Mouse (Mus musculus): ENCODE measurements around the gene BC025920.
"Not testable (repeated sequence)": the region's sequence is repeated elsewhere in the genome, so short reads cannot be mapped to it uniquely, and the experiment has no call there.

The BC025920 gene

GRCm38 (mm10) chr10:81604019-81604967 is 1.8 kb upstream of the BC025920 start:
- DNase-seq (ENCODE audit: low spot score): no peak

GRCm38 (mm10) chr10:81604968-81605665 is 953 bp upstream of the BC025920 start:
- peak; percentile 93 for DNase-seq (ENCODE audit: low spot score)

- DNase-seq (ENCODE audit: low spot score): no peak
Observed at GRCm38 (mm10) chr10:81605666-81605973, 450 bp upstream of the BC025920 start.

- no peak for DNase-seq (ENCODE audit: low spot score)
Observed at GRCm38 (mm10) chr10:81608308-81608707, 2.2 kb downstream of the BC025920 start.

GRCm38 (mm10) chr10:81612779-81613178 is 6.7 kb downstream of the BC025920 start:
- no peak for DNase-seq (ENCODE audit: low spot score)

- no peak for DNase-seq (ENCODE audit: low spot score)
Observed at GRCm38 (mm10) chr10:81615486-81615885, 9.4 kb downstream of the BC025920 start.

GRCm38 (mm10) chr10:81619976-81620375 is 13.9 kb downstream of the BC025920 start:
- DNase-seq (ENCODE audit: low spot score): no peak

GRCm38 (mm10) chr10:81620786-81621185 is 14.7 kb downstream of the BC025920 start:
- DNase-seq (ENCODE audit: low spot score): no peak

GRCm38 (mm10) chr10:81623441-81623840 is 17.4 kb downstream of the BC025920 start:
- DNase-seq (ENCODE audit: low spot score): no peak

GRCm38 (mm10) chr10:81626101-81626993 is 20.3 kb downstream of the BC025920 start:
- DNase-seq (ENCODE audit: low spot score): peak; percentile 49

- peak; percentile 94 for DNase-seq (ENCODE audit: low spot score)
Observed at GRCm38 (mm10) chr10:81626994-81627835, 21.1 kb downstream of the BC025920 start, which contains the start of gene Sirt6. Gene Sirt6, minus strand, starts transcription at chr10:81627797.

- no peak for DNase-seq (ENCODE audit: low spot score)
Observed at GRCm38 (mm10) chr10:81627836-81628220, 21.8 kb downstream of the BC025920 start.

- DNase-seq (ENCODE audit: low spot score): no peak
Observed at GRCm38 (mm10) chr10:81628390-81628789, 22.3 kb downstream of the BC025920 start, which contains the start of gene Ankrd24. Gene Ankrd24, plus strand, starts transcription at chr10:81628540.

GRCm38 (mm10) chr10:81633253-81634099 is 27.4 kb downstream of the BC025920 start:
- DNase-seq (ENCODE audit: low spot score): no peak

GRCm38 (mm10) chr10:81636338-81636737 is 30.3 kb downstream of the BC025920 start:
- no peak for DNase-seq (ENCODE audit: low spot score)

GRCm38 (mm10) chr10:81638101-81638500 is 32.0 kb downstream of the BC025920 start:
- DNase-seq (ENCODE audit: low spot score): no peak

- not testable (repeated sequence) for DNase-seq (ENCODE audit: low spot score)
Observed at GRCm38 (mm10) chr10:81640825-81641224, 34.8 kb downstream of the BC025920 start.

GRCm38 (mm10) chr10:81641566-81641965 is 35.5 kb downstream of the BC025920 start:
- no peak for DNase-seq (ENCODE audit: low spot score)

GRCm38 (mm10) chr10:81641978-81642647 is 36.0 kb downstream of the BC025920 start:
- no peak for DNase-seq (ENCODE audit: low spot score)
